Mouse (Mus musculus) MEL (cell line): ENCODE results near the gene Slc25a17. TPM values are rescaled to one million over a fixed set of nuclear protein-coding genes. Genes with fewer than 3 reads are reported as not detected.

ENCODE experiments used
- DNase-seq: peaks from one replicate; pipeline ENCODE4 v3.0.0; 2011; ENCODE audit warnings: low read depth, low spot score
- H3K27ac ChIP-seq: 2 replicates; pipeline ENCODE4 v1.5.1; 2012; ENCODE audit warnings: low read depth, mild to moderate bottlenecking, control low read depth, low read length, moderate library complexity; ENCODE audit not compliant: control insufficient read depth
- H3K27me3 ChIP-seq, 2 experiments: fragments of 150-350 bp in 1 of 2; sonication (generic) in 1 of 2; 2 replicates each; pipeline ENCODE4 v1.6.1; 2012; ENCODE audit warnings: low read length in 2 of 2, mild to moderate bottlenecking in 2 of 2, improper control_type of control experiment in 1 of 2, moderate library complexity in 1 of 2; ENCODE audit not compliant: insufficient read depth in 2 of 2, control insufficient read depth in 1 of 2
- H3K36me3 ChIP-seq, 2 experiments: 2 replicates each; pipeline ENCODE4 v1.6.1; 2012 to 2014; ENCODE audit warnings: low read length in 2 of 2, improper control_type of control experiment in 1 of 2, inconsistent platforms in 1 of 2, mild to moderate bottlenecking in 1 of 2; ENCODE audit not compliant: insufficient read depth in 2 of 2, control insufficient read depth in 1 of 2
- H3K4me1 ChIP-seq, 2 experiments: fragments of 150-350 bp in 1 of 2; sonication (generic) in 1 of 2; 2 replicates each; pipeline ENCODE4 v1.6.1; 2012; ENCODE audit warnings: low read length in 2 of 2, improper control_type of control experiment in 1 of 2, mild to moderate bottlenecking in 1 of 2; ENCODE audit not compliant: insufficient read depth in 2 of 2, control insufficient read depth in 1 of 2
- H3K4me3 ChIP-seq, 2 experiments: fragments of 150-350 bp in 1 of 2; sonication (generic) in 1 of 2; 2 replicates each; pipeline ENCODE4 v1.5.1; 2012; ENCODE audit warnings: low read depth in 2 of 2, low read length in 2 of 2, mild to moderate bottlenecking in 2 of 2, moderate library complexity in 2 of 2, control low read depth in 1 of 2, improper control_type of control experiment in 1 of 2; ENCODE audit not compliant: control insufficient read depth in 1 of 2, insufficient read depth in 1 of 2
- H3K79me2 ChIP-seq: 2 replicates; pipeline ENCODE4 v1.6.1; 2012; ENCODE audit warnings: mild to moderate bottlenecking, low read length, moderate library complexity; ENCODE audit not compliant: control insufficient read depth, poor library complexity, insufficient read depth
- H3K9ac ChIP-seq: 2 replicates; pipeline ENCODE4 v1.6.1; 2012; ENCODE audit warnings: low read depth, mild to moderate bottlenecking, control low read depth, low read length, moderate library complexity; ENCODE audit not compliant: control insufficient read depth, poor library complexity, severe bottlenecking
- H3K9me3 ChIP-seq: fragments of 150-350 bp; sonication (generic); replicated peaks from 2 replicates; pipeline ENCODE4 v1.6.1; 2012; ENCODE audit warnings: mild to moderate bottlenecking, low read length, improper control_type of control experiment, moderate library complexity; ENCODE audit not compliant: insufficient read depth
- CHD2 ChIP-seq: IDR thresholded peaks from 2 replicates; pipeline ENCODE4 v1.6.1; 2011; ENCODE audit warnings: low read length, improper control_type of control experiment
- ELF1 ChIP-seq: IDR thresholded peaks from 2 replicates; pipeline ENCODE4 v1.6.1; 2014; ENCODE audit warnings: low read depth, mild to moderate bottlenecking, inconsistent platforms, low read length, improper control_type of control experiment, moderate library complexity
- EP300 ChIP-seq, 2 experiments: IDR thresholded peaks; 2 replicates each; pipeline ENCODE4 v1.6.1; 2011; ENCODE audit warnings: improper control_type of control experiment in 2 of 2, low read length in 2 of 2, low read depth in 1 of 2, mild to moderate bottlenecking in 1 of 2
- GATA1 ChIP-seq: IDR thresholded peaks from 2 replicates; pipeline ENCODE4 v1.6.1; 2011; ENCODE audit warnings: low read depth, low read length, improper control_type of control experiment
- JUND ChIP-seq: IDR thresholded peaks from 2 replicates; pipeline ENCODE4 v1.6.1; 2011; ENCODE audit warnings: low read depth, mild to moderate bottlenecking, improper control_type of control experiment, low read length
- MAX ChIP-seq: IDR thresholded peaks from 2 replicates; pipeline ENCODE4 v1.6.1; 2011; ENCODE audit warnings: low read length, improper control_type of control experiment
- MAZ ChIP-seq: IDR thresholded peaks from 2 replicates; pipeline ENCODE4 v1.6.1; 2012; ENCODE audit warnings: low read depth, mild to moderate bottlenecking, inconsistent platforms, low read length, improper control_type of control experiment
- MEF2A ChIP-seq: IDR thresholded peaks from 2 replicates; pipeline ENCODE4 v1.6.1; 2014; ENCODE audit warnings: low read depth, mild to moderate bottlenecking, inconsistent platforms, low read length, improper control_type of control experiment; ENCODE audit not compliant: poor library complexity, insufficient replicate concordance, severe bottlenecking; ENCODE audit errors: extremely low read depth
- MXI1 ChIP-seq: IDR thresholded peaks from 2 replicates; pipeline ENCODE4 v1.6.1; 2011; ENCODE audit warnings: mild to moderate bottlenecking, low read depth, low read length, improper control_type of control experiment
- MYC ChIP-seq: IDR thresholded peaks from 2 replicates; pipeline ENCODE4 v1.6.1; 2011; ENCODE audit warnings: low read depth, mild to moderate bottlenecking, low read length, improper control_type of control experiment, moderate library complexity
- POLR2AphosphoS5 ChIP-seq: IDR thresholded peaks from 2 replicates; pipeline ENCODE4 v1.6.1; 2012; ENCODE audit warnings: low read depth, borderline replicate concordance, mild to moderate bottlenecking, inconsistent platforms, low read length, moderate library complexity, mixed read lengths
- RAD21 ChIP-seq: IDR thresholded peaks from 2 replicates; pipeline ENCODE4 v1.6.1; 2011; ENCODE audit warnings: mild to moderate bottlenecking, low read depth, low read length, improper control_type of control experiment
- RCOR1 ChIP-seq: IDR thresholded peaks from 2 replicates; pipeline ENCODE4 v1.6.1; 2012; ENCODE audit warnings: low read depth, mild to moderate bottlenecking, inconsistent platforms, low read length, improper control_type of control experiment
- TAL1 ChIP-seq: IDR thresholded peaks from 2 replicates; pipeline ENCODE4 v1.6.1; 2012; ENCODE audit warnings: mild to moderate bottlenecking, inconsistent platforms, low read length, moderate library complexity, mixed read lengths
- TCF12 ChIP-seq: IDR thresholded peaks from 2 replicates; pipeline ENCODE4 v1.6.1; 2014; ENCODE audit warnings: low read depth, mild to moderate bottlenecking, inconsistent platforms, low read length, improper control_type of control experiment, moderate library complexity
- USF1 ChIP-seq: IDR thresholded peaks from 2 replicates; pipeline ENCODE4 v1.6.1; 2014; ENCODE audit warnings: low read depth, mild to moderate bottlenecking, inconsistent platforms, low read length, improper control_type of control experiment, moderate library complexity
- USF2 ChIP-seq, 2 experiments: IDR thresholded peaks; 2 replicates each; pipeline ENCODE4 v1.6.1; 2011 to 2012; ENCODE audit warnings: improper control_type of control experiment in 2 of 2, low read length in 2 of 2, borderline replicate concordance in 1 of 2, inconsistent platforms in 1 of 2, low read depth in 1 of 2, mild to moderate bottlenecking in 1 of 2; ENCODE audit not compliant: insufficient read depth in 1 of 2
- polyA plus RNA-seq, 2 experiments: library from polyadenylated mRNA; stranded (reverse) in 1 of 2; unstranded in 1 of 2; fragments of >175 nt in 1 of 2; fragments of >200 nt in 1 of 2; gene quantifications; 2 replicates each; pipeline versions ENCODE4 v1.2.1 to v1.2.4; 2012; ENCODE audit warnings: low replicate concordance in 2 of 2, low read depth in 1 of 2; ENCODE audit not compliant: insufficient read length in 2 of 2, insufficient read depth in 1 of 2, missing spikeins in 1 of 2
- total RNA-seq: library from RNA; depleted of rRNA; stranded (reverse); fragments of 300-350 nt; gene quantifications from 2 replicates; pipeline ENCODE4 v1.2.3, GENCODE M21; 2012

Gene Slc25a17
- total and polyA plus RNA-seq, 3 experiments: 40.6 to 64.1 TPM; not detected in 1

GRCm38 (mm10) chr15:81306501-81306900, 54.1 kb downstream of the Slc25a17 start:
- H3K79me2 ChIP-seq: no peaks in the 10 kb centered on the region
- no peaks in the 10 kb centered on the region for H3K27me3 ChIP-seq
- 0 out of 4 replicates have a peak, but pooled peaks cover 0 to 3% of the 10 kb centered on the region in 2 experiments for H3K4me1 ChIP-seq
- no peaks in the 10 kb centered on the region for H3K9me3 ChIP-seq
- TF ChIP-seq GATA1 (no peak), CHD2 (no peak), RAD21 (no peak), MXI1 (no peak), ELF1 (no peak), MAX (no peak), MAZ (no peak), TCF12 (no peak), EP300 (IDR thresholded peaks at IDR 0.05; ENCODE audit: low read depth in 1 of 2, low read length in 2 of 2) (no peak), RCOR1 (no peak), POLR2AphosphoS5 (no peak), USF2 (IDR thresholded peaks at IDR 0.05; ENCODE audit: borderline replicate concordance in 1 of 2, insufficient read depth in 1 of 2, low read depth in 1 of 2, low read length in 2 of 2) (no peak), MYC (no peak), USF1 (no peak)
- no peaks in the 10 kb centered on the region for H3K36me3 ChIP-seq
- H3K27ac ChIP-seq: no peak overlapping the region
- H3K9ac ChIP-seq: no peak overlapping the region
- no peak for DNase-seq
- no peak overlapping the region for H3K4me3 ChIP-seq

GRCm38 (mm10) chr15:81305035-81305434, 55.6 kb downstream of the Slc25a17 start:
- TF ChIP-seq MXI1: no peak
- no peak for TF ChIP-seq MEF2A
- no peak for TF ChIP-seq JUND
- no peak for TF ChIP-seq TAL1
- TF ChIP-seq GATA1: no peak
- TF ChIP-seq ELF1: no peak
- TF ChIP-seq, all 39 proteins: peak for 0
- no peak overlapping the region for H3K9ac ChIP-seq
- no peak overlapping the region for H3K4me3 ChIP-seq
- H3K36me3 ChIP-seq: no peaks in the 10 kb centered on the region
- H3K27ac ChIP-seq: no peak overlapping the region
- H3K9me3 ChIP-seq: no peaks in the 10 kb centered on the region
- no peaks in the 10 kb centered on the region for H3K27me3 ChIP-seq
- no peaks in the 10 kb centered on the region for H3K79me2 ChIP-seq
- H3K4me1 ChIP-seq: 0 out of 4 replicates have a peak, but pooled peaks cover 0 to 3% of the 10 kb centered on the region in 2 experiments
- no peak for DNase-seq
